Mouse (Mus musculus) layer of hippocampus, postnatal 14 days (tissue): ENCODE data around the gene Nt5dc3. TPM values are rescaled to one million over a fixed set of nuclear protein-coding genes. Genes with fewer than 3 reads are reported as not detected.
A peak's percentile ranks its signal among the peaks of the same experiment; 100 is the strongest.

Experiments
- DNase-seq, 2 experiments: peaks; one replicate each; pipeline ENCODE4 v3.0.0; 2021 to 2022; ENCODE audit warnings: low spot score in 2 of 2, mixed read lengths in 1 of 2
- long read RNA-seq, 2 experiments: library from polyadenylated mRNA; stranded (forward); transcript quantifications; one replicate each; pipeline ENCODE4 v2.0.0; 2021
- total RNA-seq, 2 experiments: library from RNA; stranded (reverse); gene quantifications; 2 replicates each; pipeline ENCODE4 v1.2.3; 2021

Gene Nt5dc3
- 100 to 1,000 TPM; 125 to 134 TPM for total RNA-seq
- long read RNA-seq, experiment 1, full-length matches to known transcripts: 8 of 24 reads
- long read RNA-seq, experiment 1, partial matches to known transcripts: 0 of 24 reads
- long read RNA-seq, experiment 1, other reads (novel, unspliced or antisense): 16 of 24 reads
- long read RNA-seq, experiment 2, full-length matches to known transcripts: 15 of 51 reads
- long read RNA-seq, experiment 2, partial matches to known transcripts: 0 of 51 reads
- long read RNA-seq, experiment 2, other reads (novel, unspliced or antisense): 36 of 51 reads

DNA sequence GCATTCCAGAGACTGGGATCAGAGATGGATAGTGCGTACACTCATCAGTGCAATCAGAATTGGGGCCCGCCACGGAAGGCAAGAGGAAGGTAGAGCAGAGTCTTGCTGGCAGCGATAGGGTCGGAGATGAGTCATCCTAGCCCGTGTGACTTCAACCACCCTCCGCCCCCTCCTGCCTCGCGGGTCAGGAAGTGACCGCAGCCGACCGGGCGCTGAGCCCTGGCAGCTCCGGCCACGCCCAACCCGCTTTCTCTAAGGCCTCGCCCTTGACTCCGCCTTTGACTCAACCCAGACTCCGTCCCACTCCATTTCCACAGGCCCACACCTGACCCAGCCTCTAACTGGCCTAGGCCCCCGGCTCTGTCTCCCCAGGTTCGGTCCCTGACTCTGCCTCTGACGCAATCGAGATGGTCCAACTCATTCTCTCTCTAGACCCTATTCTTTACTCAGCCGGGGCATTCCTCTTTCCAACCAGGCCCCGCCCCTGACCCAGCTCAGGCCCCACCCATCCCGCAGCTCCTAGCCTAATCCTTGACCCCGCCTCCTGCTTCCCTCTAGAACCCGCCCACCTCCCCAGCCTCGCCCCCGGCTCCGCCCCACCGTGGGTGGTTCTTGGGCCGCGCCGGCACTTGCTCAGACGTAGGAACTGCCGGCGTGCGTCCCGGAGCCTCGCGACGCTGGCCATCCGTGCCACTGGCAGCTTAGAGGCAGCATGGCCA, at the start of gene Nt5dc3:
Gene Nt5dc3, plus strand, starts transcription at position 608 of the 719 bp plus-strand sequence.
- DNase-seq: peak; percentile 88 to 93

DNA sequence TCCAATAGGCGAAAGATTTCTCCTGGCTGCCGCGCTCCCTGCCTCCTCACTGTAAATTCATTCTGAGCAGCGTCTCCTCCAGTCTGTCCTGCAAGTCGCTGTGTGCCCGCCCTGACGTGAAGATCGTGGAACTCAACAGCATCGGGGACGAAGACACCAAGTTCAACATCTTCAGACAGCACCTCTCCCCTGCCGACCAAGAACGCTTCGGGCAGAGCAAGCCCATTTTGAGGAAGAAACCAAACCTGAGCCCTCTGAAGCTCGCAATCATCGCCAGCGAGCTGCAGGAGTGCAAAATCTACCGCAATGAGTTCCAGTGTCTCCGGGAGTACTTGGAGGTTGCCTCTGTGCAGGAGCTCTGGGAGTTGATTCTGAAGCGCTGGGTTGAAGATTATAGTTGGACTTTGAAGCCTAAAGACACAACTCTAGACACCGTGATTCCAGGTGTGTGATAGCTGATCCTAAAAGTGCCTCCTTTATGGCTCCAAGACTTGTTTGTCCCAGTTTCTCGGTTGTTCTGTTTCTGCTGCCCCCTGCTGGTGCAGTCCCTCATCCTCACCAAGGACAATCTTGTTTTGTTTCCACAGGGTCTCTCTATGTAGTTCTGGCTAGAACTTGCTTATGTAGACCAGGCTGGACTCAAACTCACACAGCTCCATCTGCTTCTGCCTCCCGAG, 47.8 kb upstream of the Nt5dc3 start:
- peak; percentile 75 to 84 for DNase-seq

DNA sequence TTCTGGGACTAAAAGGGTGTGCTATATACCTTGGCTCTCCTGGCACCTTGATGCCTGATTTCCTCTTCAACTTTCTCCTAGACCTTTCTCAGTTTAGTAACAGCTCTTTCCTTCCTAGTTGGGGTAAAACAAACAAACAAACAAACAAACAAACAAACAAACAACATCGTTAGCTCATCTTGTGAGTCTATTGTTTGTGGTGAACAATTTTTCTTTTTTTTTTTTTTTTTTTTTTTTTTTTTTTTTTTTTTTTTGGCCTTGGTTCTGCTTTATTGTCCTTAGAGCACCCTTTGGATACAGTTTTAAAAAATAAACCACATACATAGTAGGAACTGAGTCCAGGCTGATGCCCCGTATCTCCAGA, 47.3 kb upstream of the Nt5dc3 start:
- no peak for DNase-seq

DNA sequence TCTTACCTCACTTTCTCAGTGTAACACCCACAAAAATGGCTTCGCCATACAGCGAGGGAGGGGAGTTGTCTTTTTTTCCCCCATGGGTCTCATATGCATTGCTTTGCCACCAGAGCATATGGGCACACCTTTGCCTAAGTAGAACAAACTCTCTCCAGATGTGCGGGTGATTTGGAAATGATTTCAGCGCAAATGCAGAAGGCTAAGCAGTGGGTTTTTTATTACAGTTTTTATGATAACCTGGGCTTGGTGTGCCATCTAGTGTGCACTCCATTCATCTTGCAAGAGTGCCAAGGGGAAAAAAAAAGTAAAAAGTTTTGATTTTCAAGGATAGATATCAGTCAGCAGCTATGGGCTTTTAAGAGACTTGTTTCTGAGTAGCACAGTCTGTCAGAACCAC, 43.8 kb upstream of the Nt5dc3 start:
- DNase-seq: no peak

DNA sequence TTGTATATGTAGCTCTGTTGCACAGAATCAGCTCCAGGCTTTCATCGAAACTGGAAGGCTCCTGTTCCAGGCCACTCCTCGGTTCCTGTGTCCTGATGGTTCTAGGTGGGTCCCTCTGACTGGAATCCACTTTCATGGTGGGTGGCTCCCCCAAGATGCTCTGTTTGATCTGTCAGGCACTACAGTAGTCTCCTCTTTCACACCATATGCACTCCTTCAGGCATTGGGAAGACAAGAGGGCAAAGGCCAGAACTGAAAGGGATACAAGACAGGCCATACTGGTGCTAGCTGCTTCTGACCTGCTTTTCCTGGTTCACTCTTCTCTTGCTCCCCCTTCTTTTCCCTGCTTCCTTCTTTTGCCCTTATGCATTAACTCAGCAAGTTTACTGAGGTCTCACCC, 35.9 kb upstream of the Nt5dc3 start:
- DNase-seq: no peak

DNA sequence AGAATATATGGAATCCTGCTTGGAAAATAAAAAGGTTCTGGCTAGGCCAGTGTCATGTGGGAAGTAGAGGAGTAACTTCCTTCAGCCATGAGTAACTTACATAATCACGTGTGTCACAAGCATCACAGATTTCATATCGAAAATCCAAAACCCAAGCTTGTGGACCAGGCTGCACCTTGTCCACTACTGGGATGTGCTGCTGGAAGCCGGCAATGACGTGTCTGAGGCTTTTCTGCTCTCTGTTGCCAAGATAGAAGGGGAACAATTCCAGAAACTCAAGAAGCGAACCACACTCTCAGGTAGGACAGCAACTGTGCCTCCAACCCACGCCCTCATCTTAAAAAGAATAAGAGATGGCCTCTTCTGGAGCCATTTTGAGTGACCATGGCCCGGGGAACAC, 34.5 kb upstream of the Nt5dc3 start:
- DNase-seq: no peak

DNA sequence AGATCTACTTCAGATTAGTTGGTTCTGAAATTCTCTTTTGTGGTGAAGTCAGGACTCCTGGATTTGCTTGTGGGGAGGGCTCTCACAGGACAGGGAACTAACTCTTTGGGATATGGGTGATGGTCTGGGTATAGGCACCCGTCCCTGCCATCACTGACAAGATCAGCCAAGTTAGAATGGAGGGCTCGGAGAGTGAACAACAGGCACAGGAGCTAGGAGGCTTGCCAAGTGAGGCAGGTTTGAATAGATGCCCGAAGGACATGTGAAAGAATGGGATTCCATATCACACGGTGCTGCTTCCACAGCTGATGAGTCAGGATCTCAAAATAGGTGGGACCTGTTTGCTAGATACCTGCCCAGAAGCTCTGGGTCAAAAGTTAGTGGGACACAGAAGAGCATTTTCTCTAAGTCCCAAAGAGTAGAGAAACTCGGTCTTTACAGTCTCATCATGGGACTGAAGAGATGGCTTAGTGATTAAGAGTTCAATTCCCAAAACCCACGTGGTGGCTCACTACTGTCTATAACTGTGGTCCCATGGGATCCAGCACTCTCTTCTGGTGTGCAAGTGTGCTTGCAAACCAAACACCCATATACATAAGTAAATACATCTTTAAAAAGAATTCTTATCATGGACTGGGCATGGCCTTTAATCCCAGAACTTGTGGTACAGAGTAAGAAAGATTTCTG, 22.8 kb upstream of the Nt5dc3 start:
- no peak for DNase-seq

DNA sequence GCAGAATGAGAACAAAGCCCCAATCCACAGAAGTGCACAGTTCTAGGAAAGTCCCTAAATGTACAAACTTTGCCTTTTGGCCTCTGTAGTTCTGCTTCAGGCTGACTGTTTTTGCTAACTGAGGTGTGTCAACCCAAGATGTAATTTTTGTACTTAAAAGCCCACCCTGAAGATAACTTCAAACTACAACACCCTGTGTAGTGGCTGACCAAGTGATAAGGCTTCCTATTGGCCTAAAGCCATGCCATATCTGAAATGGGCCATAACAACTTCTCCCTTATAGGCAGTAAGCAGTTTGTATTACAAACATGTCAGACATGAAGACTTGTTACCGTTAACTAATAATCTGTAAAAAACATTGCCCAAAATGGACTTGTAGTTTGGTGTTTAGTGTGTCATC, 21.1 kb upstream of the Nt5dc3 start:
- no peak for DNase-seq

DNA sequence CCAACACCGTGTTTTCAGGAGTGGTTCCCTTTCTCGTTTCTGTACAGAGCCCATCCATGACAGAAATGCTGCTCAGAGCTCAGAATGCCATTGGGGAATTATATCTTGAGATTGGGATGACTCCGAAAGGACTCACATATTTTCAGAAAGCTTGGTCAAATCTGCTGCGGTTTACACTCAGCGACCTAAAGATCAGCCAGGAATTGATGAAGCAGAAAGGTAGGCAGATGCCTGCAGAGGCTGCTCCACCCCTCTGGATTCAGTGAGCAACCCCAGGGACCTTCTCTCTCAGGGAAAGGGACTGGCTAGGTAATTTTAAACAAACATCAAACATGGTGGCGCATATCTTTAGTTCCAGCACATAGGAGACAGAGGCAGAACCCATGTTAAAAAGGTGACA, 20.6 kb upstream of the Nt5dc3 start:
- DNase-seq: no peak

DNA sequence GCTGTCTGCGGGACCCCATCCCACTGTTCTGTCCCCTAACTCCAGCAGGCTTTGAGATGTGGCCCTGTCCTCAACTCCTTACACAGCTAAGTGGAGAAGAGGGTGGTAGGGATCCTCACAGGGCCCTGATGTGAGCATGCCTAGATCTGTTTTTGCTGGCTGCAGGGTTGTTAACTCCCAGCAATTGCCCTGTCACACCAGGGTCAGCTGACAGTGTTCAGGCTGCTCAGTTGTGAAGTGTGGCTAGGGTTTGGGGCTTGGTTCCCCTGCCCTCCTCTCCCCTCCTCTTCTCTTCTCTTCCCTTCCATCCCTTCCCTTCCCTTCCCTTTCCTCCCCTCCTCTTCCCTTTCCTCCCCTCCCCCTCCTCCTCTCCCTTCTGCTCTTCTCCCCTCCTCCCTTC, 17.6 kb upstream of the Nt5dc3 start:
- no peak for DNase-seq

DNA sequence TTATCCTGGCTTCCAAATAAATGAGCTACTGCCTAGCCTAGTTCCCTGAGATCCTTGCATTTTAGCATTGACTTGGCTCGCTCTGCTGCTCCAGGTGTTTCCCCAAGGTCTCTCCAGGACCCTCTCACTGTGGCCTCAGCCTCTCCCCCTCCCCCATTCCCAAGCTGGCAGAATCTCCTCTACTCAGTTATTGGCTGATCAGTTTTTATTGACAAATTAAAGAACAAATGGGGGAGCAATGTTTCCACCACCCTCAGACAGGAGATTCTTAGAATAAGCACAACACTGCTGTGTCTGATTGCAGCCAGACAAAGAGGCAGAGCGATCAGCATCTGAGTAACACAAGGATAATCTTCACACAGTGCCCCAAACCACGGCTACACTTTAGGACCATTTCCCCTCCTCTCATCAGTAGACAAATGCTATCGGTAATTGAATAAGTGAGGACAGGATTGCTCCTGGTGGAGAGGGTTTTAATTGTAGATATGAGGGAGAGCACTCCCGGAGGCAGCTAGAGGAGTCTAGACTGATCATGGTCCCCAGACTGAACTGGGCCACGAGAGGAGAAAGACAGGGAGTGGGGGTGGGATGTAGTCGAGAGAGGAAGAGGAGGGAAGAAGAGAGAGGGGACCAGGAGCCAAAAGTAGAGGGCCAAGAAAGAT, 17.0 kb upstream of the Nt5dc3 start:
- DNase-seq: no peak

DNA sequence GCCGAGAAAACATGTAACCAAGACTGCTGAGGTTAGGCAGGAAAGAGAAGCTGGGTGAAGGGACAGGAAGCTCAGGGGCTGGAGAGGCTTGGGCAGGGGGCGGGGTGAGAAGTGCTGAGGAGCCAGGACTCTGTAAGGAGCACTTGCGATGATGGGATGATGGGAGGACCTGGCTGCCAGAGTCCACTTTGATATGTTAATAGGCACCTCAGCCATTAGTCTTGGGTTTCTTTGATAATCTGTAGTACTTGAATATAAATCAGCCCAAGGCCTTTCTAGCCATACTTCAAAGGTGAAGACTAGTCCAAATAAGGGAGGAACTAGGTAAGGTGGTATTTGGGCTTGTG, 16.4 kb upstream of the Nt5dc3 start:
- DNase-seq: no peak

DNA sequence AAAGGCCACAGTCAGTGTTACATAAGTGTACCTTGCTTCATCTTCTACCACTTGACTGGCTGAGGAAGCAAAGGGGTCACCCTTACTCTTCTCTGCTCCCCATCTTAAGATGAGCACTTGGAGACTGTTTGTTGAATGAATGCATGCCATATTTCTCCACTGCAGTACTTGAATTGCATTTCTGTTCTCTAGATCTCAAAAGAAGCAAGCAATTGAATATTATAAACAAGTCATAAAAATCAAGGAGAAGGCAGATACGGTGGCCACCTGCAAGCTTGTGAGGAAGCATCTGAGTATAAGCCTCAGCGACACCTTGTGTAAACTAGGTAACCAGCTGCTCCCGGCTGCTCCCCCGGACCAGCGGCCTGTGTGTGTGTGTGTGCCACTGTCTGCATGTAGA, 15.1 kb upstream of the Nt5dc3 start, which contains the start of gene Gm49358:
Gene Gm49358, plus strand, starts transcription at position 301 of the 400 bp plus-strand sequence.
- DNase-seq: no peak

DNA sequence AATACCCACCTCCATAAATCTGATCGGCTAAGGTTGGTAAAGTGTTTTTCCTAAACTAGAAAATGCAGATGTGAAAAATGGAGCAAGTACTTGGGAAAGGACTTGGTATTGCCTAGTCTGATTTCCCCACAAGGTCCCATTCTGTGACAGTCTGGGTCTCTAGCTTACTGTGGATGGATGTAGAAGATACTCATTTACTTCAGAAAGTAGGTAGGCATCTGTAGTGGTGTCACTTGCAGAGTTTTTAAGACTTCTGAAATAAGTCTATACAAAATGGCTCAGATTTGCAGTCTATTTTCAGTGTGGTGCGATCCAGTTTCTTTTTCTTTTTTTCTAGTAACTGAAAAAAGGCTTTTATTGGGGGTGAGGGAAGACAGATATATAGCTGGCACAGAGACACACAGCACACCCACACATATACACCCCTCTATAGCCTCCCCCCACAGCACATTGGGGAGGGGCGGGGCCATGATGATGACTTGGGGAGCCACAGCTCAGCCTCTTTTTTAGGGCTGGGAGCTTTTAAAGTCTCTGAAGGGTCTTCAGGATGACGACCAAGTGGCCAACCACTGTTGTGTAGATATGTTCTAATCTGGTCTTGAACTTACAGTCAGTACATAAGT, 13.3 kb upstream of the Nt5dc3 start:
- no peak for DNase-seq

DNA sequence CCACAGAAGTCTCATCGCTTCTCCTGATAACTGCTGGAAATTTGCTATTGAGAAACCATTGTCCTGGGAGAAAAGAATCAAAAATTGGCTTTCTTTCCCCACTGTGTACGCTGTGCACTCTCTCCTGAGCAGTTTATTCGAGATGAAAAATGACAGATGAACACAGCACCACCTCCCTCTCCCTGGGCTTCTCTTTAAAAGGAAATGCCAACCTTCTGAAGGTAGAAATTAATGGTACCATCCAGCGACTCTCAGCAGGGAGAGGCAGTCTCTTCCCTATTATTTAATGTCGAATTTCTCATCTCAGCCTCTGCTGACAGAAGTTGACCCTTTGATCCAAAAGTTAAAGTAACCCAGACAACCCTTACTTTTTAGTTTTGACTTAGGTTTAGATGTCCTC, 9.6 kb upstream of the Nt5dc3 start:
- DNase-seq: no peak

DNA sequence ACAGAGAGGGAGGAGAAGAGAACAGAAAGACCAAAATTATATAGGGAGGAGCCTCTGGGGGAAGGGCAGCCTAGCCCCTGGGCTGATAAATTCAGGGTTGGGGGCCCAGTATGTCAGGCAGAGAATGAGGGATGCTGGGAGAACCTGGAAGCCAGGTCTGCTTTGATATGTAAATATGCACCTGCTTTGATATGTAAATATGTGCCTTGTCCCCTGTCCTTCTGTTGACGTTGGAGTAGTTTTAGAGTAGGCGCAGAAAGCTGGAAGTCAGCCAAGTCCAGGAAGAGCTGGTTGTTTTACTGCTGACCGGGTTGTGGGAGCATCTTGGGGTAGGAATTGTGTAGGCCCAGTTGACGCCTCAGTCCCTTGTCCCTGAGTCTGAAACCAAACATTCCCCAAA, 9.0 kb upstream of the Nt5dc3 start:
- DNase-seq: no peak

DNA sequence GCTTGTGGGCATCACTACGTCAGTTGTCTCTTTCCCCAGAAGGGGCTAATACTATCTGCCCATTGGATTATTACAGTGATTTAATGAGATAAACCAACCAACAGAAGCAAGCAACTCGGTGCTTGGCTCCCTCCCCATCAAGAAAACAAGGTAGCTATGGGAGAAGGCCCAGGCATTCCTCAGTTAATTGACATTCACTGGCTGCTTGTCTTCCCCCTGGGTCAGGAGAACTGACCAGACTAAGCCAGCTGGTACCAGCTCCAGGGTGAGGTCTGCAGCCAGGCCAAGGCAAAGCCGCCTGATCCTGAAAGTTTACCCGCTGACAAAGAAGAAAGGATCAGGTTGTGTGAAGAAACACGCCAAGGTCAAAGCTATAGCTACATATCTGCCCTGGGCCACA, 7.1 kb upstream of the Nt5dc3 start:
- no peak for DNase-seq

DNA sequence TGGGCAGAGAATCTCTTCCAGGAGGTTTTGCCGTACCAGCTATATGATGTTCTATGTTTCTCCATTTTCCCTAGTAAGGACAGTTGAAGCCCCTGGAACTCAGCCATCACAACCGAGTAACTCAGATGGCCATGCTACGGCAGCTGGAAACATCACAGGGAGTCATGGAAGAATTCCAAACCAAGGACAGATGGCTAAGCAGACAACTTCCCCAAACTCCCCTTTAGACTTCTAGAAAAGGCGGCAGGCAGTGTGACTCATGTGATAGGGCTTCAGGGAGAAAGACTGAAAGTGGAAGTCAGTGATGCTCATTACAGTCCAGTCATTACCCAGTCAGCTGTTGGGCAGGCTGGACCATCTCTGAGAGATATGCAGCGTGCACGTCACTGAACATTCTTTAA, 6.6 kb upstream of the Nt5dc3 start:
- DNase-seq: no peak

DNA sequence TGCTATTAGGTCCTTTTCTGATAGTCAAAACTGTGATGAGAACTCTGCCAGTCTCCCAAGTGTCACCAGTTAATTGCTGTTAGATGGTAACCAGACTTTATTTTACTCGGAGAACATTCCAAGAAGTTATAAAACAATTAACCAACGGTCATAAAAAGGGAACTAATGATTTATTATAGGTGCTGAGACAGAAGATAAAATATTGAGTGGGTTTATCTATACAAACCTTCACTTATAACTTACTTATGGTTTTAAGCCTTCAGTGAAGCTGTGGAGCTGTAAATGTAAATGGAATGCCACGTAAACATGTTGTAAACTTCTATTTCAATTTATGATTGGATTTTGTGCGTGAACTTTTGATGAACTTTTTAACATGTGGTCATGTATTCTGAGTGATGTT, 5.4 kb upstream of the Nt5dc3 start:
- DNase-seq: no peak

DNA sequence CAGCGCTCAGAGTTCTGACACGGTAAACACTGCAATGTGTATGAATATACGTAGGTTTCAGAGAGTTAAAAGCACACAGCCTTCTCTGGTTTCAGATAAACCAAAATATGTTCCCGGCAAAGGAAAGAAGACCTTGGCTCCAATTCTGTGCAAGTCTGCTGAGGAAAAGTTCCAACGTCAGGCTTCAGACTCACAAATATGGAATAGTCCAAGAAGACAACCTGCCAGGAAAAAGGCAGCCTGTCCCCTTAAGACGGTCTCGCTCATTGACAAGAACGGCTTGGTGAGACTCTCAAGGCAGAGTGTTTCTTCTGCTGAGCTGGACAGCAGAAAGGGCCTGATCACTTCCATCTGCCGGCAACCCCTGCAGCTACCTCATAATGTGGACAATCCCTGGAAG, 2.5 kb upstream of the Nt5dc3 start:
- DNase-seq: no peak
